Mouse (Mus musculus): ENCODE measurements around the gene Spata45.

DNA sequence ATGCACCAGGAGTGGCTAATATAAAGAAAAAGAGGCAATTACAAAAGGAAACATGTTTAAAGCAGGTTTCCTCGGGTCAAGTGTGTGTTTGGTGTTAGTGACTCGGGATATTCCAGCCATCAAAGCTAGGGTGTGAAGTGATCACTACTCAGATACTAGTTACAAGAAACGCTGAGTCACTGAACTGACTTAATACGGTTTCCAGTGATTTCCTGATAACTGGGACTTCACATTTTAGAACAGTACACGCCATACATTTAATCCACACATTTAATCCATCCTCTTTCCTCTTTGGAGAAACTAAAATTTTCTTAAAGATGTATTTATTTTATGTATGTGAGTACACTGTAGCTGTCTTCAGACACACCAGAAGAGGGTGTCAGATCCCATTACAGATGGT lies 51.5 kb downstream of the Spata45 start:
- TF ChIP-seq CTCF (IDR thresholded peaks at IDR 0.05; ENCODE audit: control insufficient read depth, insufficient read depth, insufficient replicate concordance, low read depth, low read length) (no peak), POLR2A (IDR thresholded peaks at IDR 0.05; ENCODE audit: control insufficient read depth, low read depth, low read length) (no peak)
